Mouse (Mus musculus) brain, embryonic 14.5 days (tissue): ENCODE measurements around the gene Adarb2.

Source experiments
- CTCF ChIP-seq: fragments of 200-500 bp; IDR thresholded peaks from 2 replicates; pipeline ENCODE4 v1.5.1; 2012; ENCODE audit warnings: inconsistent platforms, mild to moderate bottlenecking, moderate library complexity, borderline replicate concordance; ENCODE audit not compliant: insufficient read depth, insufficient read length; ENCODE audit errors: extremely low read depth
- POLR2A ChIP-seq: fragments of 200-500 bp; IDR thresholded peaks from 2 replicates; pipeline ENCODE4 v1.6.1; 2012; ENCODE audit warnings: mild to moderate bottlenecking, inconsistent platforms, borderline replicate concordance; ENCODE audit not compliant: poor library complexity, insufficient read depth, insufficient read length, severe bottlenecking; ENCODE audit errors: extremely low read depth

- no peak for TF ChIP-seq POLR2A
- no peak for TF ChIP-seq CTCF
Measured at GRCm38 (mm10) chr13:8191977-8192376, 10.7 kb upstream of the Adarb2 start.
